Mouse (Mus musculus): ENCODE data around the gene Mul1.
"Not testable (repeated sequence)": the region's sequence is repeated elsewhere in the genome, so short reads cannot be mapped to it uniquely, and the experiment has no call there.

Mul1 gene

GRCm38 (mm10) chr4:138434347-138435316, at the start of gene Mul1:
Gene Mul1, plus strand, starts transcription at chr4:138434671.
- peak; percentile 98 for DNase-seq (ENCODE audit: low spot score in 2 of 2)

- DNase-seq (ENCODE audit: low spot score in 2 of 2): no peak
These were observed 40.8 kb upstream of the Mul1 start for GRCm38 (mm10) chr4:138393703-138394102.

- DNase-seq (ENCODE audit: low spot score in 2 of 2): peak; percentile 72 to 74
These were observed 39.1 kb upstream of the Mul1 start for GRCm38 (mm10) chr4:138395087-138395970.

- peak; percentile 92 for DNase-seq (ENCODE audit: low spot score in 2 of 2)
These were observed 38.4 kb upstream of the Mul1 start, which contains the start of gene Fam43b for GRCm38 (mm10) chr4:138395971-138396645. Gene Fam43b, minus strand, starts transcription at chr4:138396528.

- DNase-seq (ENCODE audit: low spot score in 2 of 2): no peak
These were observed 37.8 kb upstream of the Mul1 start for GRCm38 (mm10) chr4:138396711-138397110.

GRCm38 (mm10) chr4:138404806-138405205, 29.7 kb upstream of the Mul1 start:
- DNase-seq (ENCODE audit: low spot score in 2 of 2): no peak

GRCm38 (mm10) chr4:138407479-138408194, 26.8 kb upstream of the Mul1 start:
- DNase-seq (ENCODE audit: low spot score in 2 of 2): no peak

GRCm38 (mm10) chr4:138411011-138411410, 23.5 kb upstream of the Mul1 start:
- no peak for DNase-seq (ENCODE audit: low spot score in 2 of 2)

- no peak for DNase-seq (ENCODE audit: low spot score in 2 of 2)
These were observed 22.9 kb upstream of the Mul1 start for GRCm38 (mm10) chr4:138411504-138412121.

- DNase-seq (ENCODE audit: low spot score in 2 of 2): peak; percentile 75 to 83
These were observed 19.7 kb upstream of the Mul1 start for GRCm38 (mm10) chr4:138414725-138415124.

GRCm38 (mm10) chr4:138415991-138416390, 18.5 kb upstream of the Mul1 start:
- DNase-seq (ENCODE audit: low spot score in 2 of 2): no peak

- DNase-seq (ENCODE audit: low spot score in 2 of 2): no peak
These were observed 18.1 kb upstream of the Mul1 start for GRCm38 (mm10) chr4:138416414-138416813.

GRCm38 (mm10) chr4:138417882-138418281, 16.6 kb upstream of the Mul1 start:
- DNase-seq (ENCODE audit: low spot score in 2 of 2): no peak

- peak in 1 of 2 experiments; percentile 54 for DNase-seq (ENCODE audit: low spot score in 2 of 2)
These were observed 16.0 kb upstream of the Mul1 start for GRCm38 (mm10) chr4:138418340-138418957.

- no peak for DNase-seq (ENCODE audit: low spot score in 2 of 2)
These were observed 9.4 kb upstream of the Mul1 start for GRCm38 (mm10) chr4:138425028-138425427.

- not testable (repeated sequence) for DNase-seq (ENCODE audit: low spot score in 2 of 2)
These were observed 8.9 kb upstream of the Mul1 start for GRCm38 (mm10) chr4:138425604-138426003.

- DNase-seq (ENCODE audit: low spot score in 2 of 2): peak; percentile 91 to 94
These were observed 7.4 kb upstream of the Mul1 start for GRCm38 (mm10) chr4:138426778-138427705.

GRCm38 (mm10) chr4:138429778-138430177, 4.7 kb upstream of the Mul1 start:
- peak in 1 of 2 experiments; percentile 78 for DNase-seq (ENCODE audit: low spot score in 2 of 2)

- DNase-seq (ENCODE audit: low spot score in 2 of 2): no peak
These were observed 3.1 kb upstream of the Mul1 start for GRCm38 (mm10) chr4:138431340-138431739.

Measured in right cerebral cortex, postnatal 10 days (tissue).